Mouse (Mus musculus): ENCODE data around the gene Ntf3.

GRCm38 (mm10) chr6:126086321-126086950 lies 80.3 kb downstream of the Ntf3 start:
- no peak for TF ChIP-seq NELFE (IDR thresholded peaks at IDR 0.05; ENCODE audit: low read depth, low read length)
- TF ChIP-seq POLR2A (IDR thresholded peaks at IDR 0.05; ENCODE audit: low read depth, low read length): no peak
- TF ChIP-seq ZMIZ1 (IDR thresholded peaks at IDR 0.05; ENCODE audit: low read depth, low read length): no peak
